ENCODE assay signal across 8 mouse cellular contexts in the genomic region with DNA sequence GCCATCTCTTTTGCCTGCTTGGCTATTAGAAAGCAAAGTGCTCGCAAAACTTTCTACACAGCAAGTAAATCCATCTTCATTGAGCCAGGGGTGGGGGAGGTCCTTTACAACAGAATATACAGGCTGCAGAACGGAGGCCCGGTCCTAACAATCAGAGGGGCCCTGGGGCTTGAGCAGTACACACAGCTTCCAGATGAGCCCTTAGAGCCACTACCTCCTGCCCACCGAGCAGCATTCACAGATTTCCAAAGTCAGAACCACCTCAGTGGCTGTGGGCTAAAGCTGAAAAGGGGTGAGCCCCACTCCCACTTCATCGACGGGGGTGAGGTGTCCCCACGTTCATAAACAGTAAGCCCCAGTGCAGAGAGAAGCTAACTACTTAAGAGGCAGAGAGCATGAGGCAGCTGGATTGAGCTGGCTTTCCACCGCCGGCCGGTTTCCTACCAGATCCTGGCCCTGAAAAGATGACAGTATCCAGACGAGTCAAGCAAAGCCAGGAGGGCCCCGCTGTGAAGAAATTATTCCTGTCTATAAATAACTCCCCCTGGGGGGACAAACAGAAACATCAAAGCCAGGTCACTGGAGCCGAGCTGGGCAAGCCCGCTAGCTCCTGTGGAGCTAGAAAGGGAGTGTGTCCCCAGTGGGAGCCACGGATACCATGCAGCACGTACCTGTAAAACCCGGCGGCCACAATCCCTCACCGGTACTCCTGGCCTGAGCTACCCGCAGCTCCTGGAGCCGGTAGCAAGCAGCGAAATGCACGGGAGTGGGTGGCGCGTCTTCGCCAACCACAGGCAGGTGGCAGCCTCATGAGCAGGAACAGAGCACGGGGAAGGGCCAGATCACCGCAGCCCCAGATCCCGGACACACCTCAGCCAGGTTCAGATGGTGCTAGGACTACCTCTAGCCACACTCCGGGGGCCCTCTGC. TPM values are rescaled to one million over a fixed set of nuclear protein-coding genes. Genes with fewer than 3 reads are reported as not detected.
DNase-seq lines count a peak whose midpoint lies in the region; ATAC-seq lines count a peak whose summit lies in the region.

No protein-coding gene starts in this region.

- DNase-seq in gastrocnemius, adult 18-20 months (ENCODE audit: low spot score), result peak; percentile 35
- no peak for DNase-seq in gastrocnemius, postnatal 4 days (ENCODE audit: low spot score in 2 of 2)
- peak; percentile 88 for DNase-seq in cerebellum, adult 9-11 months
- peak; percentile 33 to 43 for DNase-seq in frontal cortex, postnatal 25 days (ENCODE audit: low spot score in 2 of 2)
- DNase-seq in intestine, embryonic 14.5 days (ENCODE audit: low spot score), result peak; percentile 69
- DNase-seq in midbrain, embryonic 10.5 days (ENCODE audit: low spot score), result peak; percentile 31

- H3K9ac ChIP-seq in intestine, embryonic 14.5 days (ENCODE audit: low read length), result peak overlapping the region; percentile 18; the same call in 1 of the 2 replicates
- H3K9ac ChIP-seq in limb, embryonic 12.5 days (replicated peaks), result peak overlapping the region; percentile 46
- no peak overlapping the region for H3K9ac ChIP-seq in stomach, embryonic 14.5 days (replicated peaks; ENCODE audit: low read depth, low read length)

- no peaks in the 10 kb centered on the region for H3K27me3 ChIP-seq in intestine, embryonic 14.5 days (replicated peaks; ENCODE audit: control insufficient read depth, insufficient read depth, low read length)
- H3K27me3 ChIP-seq in limb, embryonic 12.5 days, result peaks cover 20% of the 10 kb centered on the region
- H3K27me3 ChIP-seq in midbrain, embryonic 10.5 days (ENCODE audit: low read depth, poor library complexity, severe bottlenecking), result peaks cover 28% of the 10 kb centered on the region
- no peaks in the 10 kb centered on the region for H3K27me3 ChIP-seq in stomach, embryonic 14.5 days (ENCODE audit: control insufficient read depth, insufficient read depth, low read length)

- H3K36me3 ChIP-seq in intestine, embryonic 14.5 days (ENCODE audit: control insufficient read depth, insufficient read depth, low read length), result no peaks in the 10 kb centered on the region
- H3K36me3 ChIP-seq in limb, embryonic 12.5 days, result no peaks in the 10 kb centered on the region
- H3K36me3 ChIP-seq in midbrain, embryonic 10.5 days, result no peaks in the 10 kb centered on the region
- H3K36me3 ChIP-seq in stomach, embryonic 14.5 days (ENCODE audit: control insufficient read depth, insufficient read depth, low read length), result no peaks in the 10 kb centered on the region

- 5% methylated on average over 30 of the region's 30 CpGs for WGBS in intestine, embryonic 14.5 days
- 2% methylated on average over 30 of the region's 30 CpGs for WGBS in limb, embryonic 12.5 days
- 15% methylated on average over 30 of the region's 30 CpGs for WGBS in midbrain, embryonic 10.5 days
- WGBS in stomach, embryonic 14.5 days, result 6% methylated on average over 30 of the region's 30 CpGs

- H3K4me1 ChIP-seq in intestine, embryonic 14.5 days (replicated peaks; ENCODE audit: control insufficient read depth, insufficient read depth, low read length), result peaks cover 15% of the 10 kb centered on the region
- peaks cover 26% of the 10 kb centered on the region for H3K4me1 ChIP-seq in limb, embryonic 12.5 days (replicated peaks)
- H3K4me1 ChIP-seq in midbrain, embryonic 10.5 days, result peaks cover 12% of the 10 kb centered on the region
- peaks cover 15% of the 10 kb centered on the region; the same call in 1 of the 2 replicates for H3K4me1 ChIP-seq in stomach, embryonic 14.5 days (ENCODE audit: control insufficient read depth, insufficient read depth, low read length)

- peak overlapping the region; percentile 46 for H3K4me2 ChIP-seq in intestine, embryonic 14.5 days (ENCODE audit: low read length)
- peak overlapping the region; percentile 55 for H3K4me2 ChIP-seq in limb, embryonic 12.5 days
- H3K4me2 ChIP-seq in stomach, embryonic 14.5 days (replicated peaks; ENCODE audit: low read depth, low read length), result peak overlapping the region; percentile 47

- peak; percentile 78 for ATAC-seq in intestine, embryonic 14.5 days (replicated peaks; ENCODE audit: low FRiP score, low TSS enrichment, low read depth)
- ATAC-seq in limb, embryonic 12.5 days (ENCODE audit: insufficient number of reproducible peaks, insufficient read depth, low FRiP score, low TSS enrichment, low read depth), result peak; percentile 66
- peak; percentile 76 for ATAC-seq in stomach, embryonic 14.5 days (ENCODE audit: insufficient number of reproducible peaks, insufficient read depth, low FRiP score, low read depth)

- H3K27ac ChIP-seq in intestine, embryonic 14.5 days (ENCODE audit: low read depth), result peak overlapping the region; percentile 12
- H3K27ac ChIP-seq in limb, embryonic 12.5 days, result peak overlapping the region; percentile 78
- peak overlapping the region; percentile 67 for H3K27ac ChIP-seq in midbrain, embryonic 10.5 days (replicated peaks)
- H3K27ac ChIP-seq in stomach, embryonic 14.5 days (ENCODE audit: low read length), result peak overlapping the region; percentile 15; the same call in 1 of the 2 replicates

- H3K4me3 ChIP-seq in intestine, embryonic 14.5 days (ENCODE audit: low read depth, low read length), result no peak overlapping the region
- H3K4me3 ChIP-seq in limb, embryonic 12.5 days (replicated peaks), result peak overlapping the region; percentile 21
- peak overlapping the region; percentile 42 for H3K4me3 ChIP-seq in midbrain, embryonic 10.5 days
- peak overlapping the region; percentile 16 for H3K4me3 ChIP-seq in stomach, embryonic 14.5 days (ENCODE audit: low read depth, low read length)

- no peaks in the 10 kb centered on the region for H3K9me3 ChIP-seq in intestine, embryonic 14.5 days (ENCODE audit: control insufficient read depth, low read length)
- H3K9me3 ChIP-seq in limb, embryonic 12.5 days, result peaks cover 8% of the 10 kb centered on the region; the same call in 1 of the 2 replicates
- no peaks in the 10 kb centered on the region; the same call in 1 of the 2 replicates for H3K9me3 ChIP-seq in midbrain, embryonic 10.5 days (replicated peaks)
- H3K9me3 ChIP-seq in stomach, embryonic 14.5 days (ENCODE audit: control insufficient read depth, low read depth, low read length), result no peaks in the 10 kb centered on the region

RNA-seq across cellular contexts. Expression of a gene that starts 10.8 kb away (rescaled TPM):
- total RNA-seq in gastrocnemius, adult 18-20 months (2021), result 10 to 100 TPM in 1 of 2 experiments, 1 to 10 TPM in 1; 9.8 to 10.8 TPM
- total RNA-seq in gastrocnemius, postnatal 4 days (2021), result 10 to 100 TPM; 10.4 to 12.0 TPM
- 8.9 and 10.1 TPM in 2 replicates for polyA plus RNA-seq in intestine, embryonic 14.5 days (2014; fragmentation: Nextera tagmentation; extraction: Ambion mirVana)
- polyA plus RNA-seq in limb, embryonic 12.5 days (2016; fragmentation: Nextera tagmentation; extraction: Ambion mirVana), result 11.5 and 11.9 TPM in 2 replicates
- polyA plus RNA-seq in midbrain, embryonic 10.5 days (2016; fragmentation: Nextera tagmentation; extraction: Ambion mirVana), result 12.6 and 13.1 TPM in 2 replicates
- polyA plus RNA-seq in stomach, embryonic 14.5 days (2014; fragmentation: Nextera tagmentation; extraction: Ambion mirVana), result 10.7 and 10.8 TPM in 2 replicates

RNA-seq across cellular contexts. Expression of a gene that starts 25.7 kb away (rescaled TPM):
- 1 to 10 TPM in 1 of 2 experiments, under 1 TPM in 1; 0.43 to 1.4 TPM for total RNA-seq in gastrocnemius, adult 18-20 months (2021)
- total RNA-seq in gastrocnemius, postnatal 4 days (2021), result 1 to 10 TPM; 4.7 to 6.6 TPM
- polyA plus RNA-seq in intestine, embryonic 14.5 days (2014; fragmentation: Nextera tagmentation; extraction: Ambion mirVana), result 4.4 and 5.0 TPM in 2 replicates
- 3.7 and 4.3 TPM in 2 replicates for polyA plus RNA-seq in limb, embryonic 12.5 days (2016; fragmentation: Nextera tagmentation; extraction: Ambion mirVana)
- polyA plus RNA-seq in midbrain, embryonic 10.5 days (2016; fragmentation: Nextera tagmentation; extraction: Ambion mirVana), result 6.1 and 6.2 TPM in 2 replicates
- polyA plus RNA-seq in stomach, embryonic 14.5 days (2014; fragmentation: Nextera tagmentation; extraction: Ambion mirVana), result 5.9 and 7.3 TPM in 2 replicates

Comparison
In these comparisons a context has a peak if more than half of its experiments do, and no peak if none do; other contexts are left out.
1. DNase-seq: peak in gastrocnemius, adult 18-20 months (single experiment), cerebellum, adult 9-11 months (single experiment), frontal cortex, postnatal 25 days (2 of 2), intestine, embryonic 14.5 days (single experiment) and midbrain, embryonic 10.5 days (single experiment); none in gastrocnemius, postnatal 4 days (0 of 2).
2. H3K27ac ChIP-seq: peak in every context shown above with its lines; median percentile 78 in limb, embryonic 12.5 days; 67 in midbrain, embryonic 10.5 days; 15 in stomach, embryonic 14.5 days; 12 in intestine, embryonic 14.5 days.
3. Peak in every context shown above with its lines, with median percentiles within 50 percentile points of each other: ATAC-seq and H3K4me2 ChIP-seq.